Mouse (Mus musculus) lung, postnatal 0 days (tissue): Measurements from ENCODE around the gene Syne2.

ENCODE experiments used
- CTCF ChIP-seq: IDR thresholded peaks from 2 replicates; pipeline ENCODE4 v1.5.1; 2016; ENCODE audit warnings: antibody characterized with exemption, mild to moderate bottlenecking
- EP300 ChIP-seq: IDR thresholded peaks from 2 replicates; pipeline ENCODE4 v1.6.1; 2016; ENCODE audit warnings: antibody characterized with exemption, mild to moderate bottlenecking, control low read depth

- no peak for TF ChIP-seq CTCF
- peak; percentile 79 for TF ChIP-seq EP300
Measured at GRCm38 (mm10) chr12:75979079-75979478, 161.1 kb downstream of the Syne2 start.
